Mouse (Mus musculus): Measurements from ENCODE around the gene Hspb8.

DNA sequence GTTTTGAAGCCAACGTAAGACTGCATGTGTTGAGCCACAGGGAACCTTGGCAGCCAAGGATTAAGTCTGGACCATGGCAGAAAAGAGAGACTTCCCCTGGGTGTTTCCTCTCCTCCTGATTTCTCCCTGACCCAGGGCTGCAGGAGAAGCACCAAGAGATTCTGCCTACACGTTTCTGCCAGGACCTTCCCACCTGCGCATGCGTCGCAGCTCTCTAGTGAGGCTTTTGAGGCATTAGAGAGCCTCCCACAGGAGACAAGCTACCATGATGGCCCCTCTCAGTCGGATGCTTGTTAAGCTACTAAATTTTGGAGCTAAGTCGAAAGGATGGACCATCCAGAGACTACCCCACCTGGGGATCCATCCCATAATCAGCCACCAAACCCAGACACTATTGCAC is 35.1 kb upstream of the Hspb8 start:
- TF ChIP-seq POLR2A (IDR thresholded peaks at IDR 0.05; ENCODE audit: low read depth, low read length) (no peak), CTCF (IDR thresholded peaks at IDR 0.05; ENCODE audit: extremely low read depth, insufficient read length, insufficient replicate concordance, low read depth, low read length) (no peak)

Data from small intestine, adult 2 months (tissue).